In the genomic region with DNA sequence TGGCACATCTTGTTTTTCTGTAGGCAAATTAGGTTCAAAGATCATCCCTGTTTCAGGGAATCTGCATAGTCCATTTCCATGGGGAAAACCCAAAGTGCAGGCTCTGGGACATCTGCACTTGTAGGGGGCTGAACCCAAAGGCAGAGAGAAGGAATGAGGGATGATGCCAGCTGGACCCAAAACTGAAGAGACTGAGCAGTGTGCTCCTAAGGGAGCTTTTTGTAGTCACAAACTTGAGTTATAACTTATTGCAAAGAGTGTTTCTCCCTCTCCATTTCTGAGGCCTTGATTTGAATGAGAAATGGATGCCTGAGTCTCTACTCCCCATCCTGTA, we compare ENCODE assay signal across 15 mouse cellular contexts.
"Had no signal": no experiment of that assay in that cellular context is flagged by ENCODE, and none has a peak within 500 bp of the region (broad histone marks: within the 10 kb centered on the region; RNA-seq: fewer than 3 reads in every experiment).

No protein-coding gene starts in this region.

- H3K9me3 ChIP-seq: midbrain, embryonic 10.5 days; midbrain, embryonic 12.5 days; midbrain, embryonic 15.5 days; neural tube, embryonic 12.5 days; stomach, embryonic 15.5 days had no signal

- H3K4me3 ChIP-seq: midbrain, embryonic 10.5 days; midbrain, embryonic 12.5 days; midbrain, embryonic 15.5 days; neural tube, embryonic 12.5 days; stomach, embryonic 15.5 days had no signal

- H3K27me3 ChIP-seq: midbrain, embryonic 12.5 days; midbrain, embryonic 15.5 days; stomach, embryonic 15.5 days had no signal

- DNase-seq: lung, adult 18-20 months; lung, embryonic 14.5 days; lung, postnatal 10 days; lung, postnatal 4 days; right cerebral cortex, postnatal 14 days; spleen, adult 18-20 months; thymus, adult 2 months; thymus, postnatal 25 days; thymus, postnatal 4 days had no signal

- H3K4me2 ChIP-seq: lung, embryonic 14.5 days; midbrain, embryonic 12.5 days; midbrain, embryonic 15.5 days; neural tube, embryonic 12.5 days; stomach, embryonic 15.5 days had no signal

- H3K36me3 ChIP-seq: midbrain, embryonic 10.5 days; midbrain, embryonic 12.5 days; midbrain, embryonic 15.5 days; neural tube, embryonic 12.5 days; stomach, embryonic 15.5 days had no signal

- H3K9ac ChIP-seq: lung, embryonic 14.5 days; midbrain, embryonic 12.5 days; midbrain, embryonic 15.5 days; neural tube, embryonic 12.5 days; stomach, embryonic 15.5 days had no signal

- H3K4me1 ChIP-seq: midbrain, embryonic 10.5 days; midbrain, embryonic 12.5 days; midbrain, embryonic 15.5 days; stomach, embryonic 15.5 days had no signal

- H3K27ac ChIP-seq: midbrain, embryonic 10.5 days; midbrain, embryonic 12.5 days; midbrain, embryonic 15.5 days; neural tube, embryonic 12.5 days; stomach, embryonic 15.5 days; stomach, postnatal 0 days had no signal
